Comparison of ENCODE assay signal across 8 mouse cellular contexts in genomic region chr7:141061269-141061692, GRCm38 (mm10). TPM values are rescaled to one million over a fixed set of nuclear protein-coding genes. Genes with fewer than 3 reads are reported as not detected.
DNase-seq lines count a peak whose midpoint lies in the region; ATAC-seq and TF ChIP-seq lines count a peak whose summit lies in the region.

No protein-coding gene starts in this region.

- H3K27ac ChIP-seq in heart, embryonic 15.5 days, result no peak overlapping the region
- H3K27ac ChIP-seq in embryonic facial prominence, embryonic 14.5 days (replicated peaks; ENCODE audit: low read depth, low read length), result 0 out of 2 replicates have a peak overlapping the region, but pooled peaks have one; percentile 39
- H3K27ac ChIP-seq in limb, embryonic 15.5 days, result no peak overlapping the region
- no peak overlapping the region for H3K27ac ChIP-seq in stomach, embryonic 15.5 days

- 3% methylated on average over 37 of the region's 37 CpGs for WGBS in heart, embryonic 15.5 days
- under 1% methylated on average over 23 of the region's 37 CpGs for WGBS in embryonic facial prominence, embryonic 14.5 days
- under 1% methylated on average over 37 of the region's 37 CpGs for WGBS in limb, embryonic 15.5 days
- under 1% methylated on average over 37 of the region's 37 CpGs for WGBS in stomach, embryonic 15.5 days

- no peak for TF ChIP-seq CTCF in E14TG2a.4 (conservative IDR thresholded peaks at IDR 0.05; ENCODE audit: low read length)

- H3K27me3 ChIP-seq in heart, embryonic 15.5 days, result peaks cover 58% of the 10 kb centered on the region
- 0 out of 2 replicates have a peak, but pooled peaks cover 2% of the 10 kb centered on the region for H3K27me3 ChIP-seq in E14TG2a.4 (ENCODE audit: insufficient read depth, low read length)
- H3K27me3 ChIP-seq in embryonic facial prominence, embryonic 14.5 days (replicated peaks; ENCODE audit: control insufficient read depth, insufficient read depth, low read length), result no peaks in the 10 kb centered on the region
- no peaks in the 10 kb centered on the region for H3K27me3 ChIP-seq in limb, embryonic 15.5 days
- H3K27me3 ChIP-seq in stomach, embryonic 15.5 days (replicated peaks), result no peaks in the 10 kb centered on the region

- H3K9me3 ChIP-seq in heart, embryonic 15.5 days (replicated peaks), result no peaks in the 10 kb centered on the region
- no peaks in the 10 kb centered on the region for H3K9me3 ChIP-seq in E14TG2a.4 (ENCODE audit: low read length)
- H3K9me3 ChIP-seq in embryonic facial prominence, embryonic 14.5 days (ENCODE audit: control insufficient read depth, low read length), result no peaks in the 10 kb centered on the region
- H3K9me3 ChIP-seq in limb, embryonic 15.5 days, result no peaks in the 10 kb centered on the region
- H3K9me3 ChIP-seq in stomach, embryonic 15.5 days, result no peaks in the 10 kb centered on the region

- H3K9ac ChIP-seq in heart, embryonic 15.5 days, result peak overlapping the region; percentile 55
- peak overlapping the region; percentile 89 for H3K9ac ChIP-seq in embryonic facial prominence, embryonic 14.5 days (ENCODE audit: low read depth, low read length)
- H3K9ac ChIP-seq in limb, embryonic 15.5 days, result peak overlapping the region; percentile 68
- peak overlapping the region; percentile 50 for H3K9ac ChIP-seq in stomach, embryonic 15.5 days

- peak overlapping the region; percentile 96 for H3K4me2 ChIP-seq in heart, embryonic 15.5 days
- peak overlapping the region; percentile 93 for H3K4me2 ChIP-seq in embryonic facial prominence, embryonic 14.5 days (ENCODE audit: low read depth, low read length)
- peak overlapping the region; percentile 94 for H3K4me2 ChIP-seq in limb, embryonic 15.5 days
- peak overlapping the region; percentile 99 for H3K4me2 ChIP-seq in stomach, embryonic 15.5 days

- H3K4me1 ChIP-seq in heart, embryonic 15.5 days (replicated peaks), result peaks cover 12% of the 10 kb centered on the region
- H3K4me1 ChIP-seq in E14TG2a.4 (replicated peaks; ENCODE audit: low read depth, low read length), result peaks cover 92% of the 10 kb centered on the region
- H3K4me1 ChIP-seq in embryonic facial prominence, embryonic 14.5 days (ENCODE audit: control insufficient read depth, insufficient read depth, low read length), result peaks cover 10% of the 10 kb centered on the region
- H3K4me1 ChIP-seq in limb, embryonic 15.5 days, result peaks cover 28% of the 10 kb centered on the region
- H3K4me1 ChIP-seq in stomach, embryonic 15.5 days, result peaks cover 13% of the 10 kb centered on the region; the same call in 1 of the 2 replicates

- peak overlapping the region; percentile 60 for H3K4me3 ChIP-seq in heart, embryonic 15.5 days
- H3K4me3 ChIP-seq in E14TG2a.4 (replicated peaks; ENCODE audit: low read length), result peak overlapping the region; percentile 86
- peak overlapping the region; percentile 80 for H3K4me3 ChIP-seq in embryonic facial prominence, embryonic 14.5 days (ENCODE audit: low read depth, low read length)
- peak overlapping the region; percentile 62 for H3K4me3 ChIP-seq in limb, embryonic 15.5 days
- H3K4me3 ChIP-seq in stomach, embryonic 15.5 days (replicated peaks), result peak overlapping the region; percentile 68

- DNase-seq in heart, adult 9 months (ENCODE audit: low spot score in 2 of 2), result no peak
- no peak for DNase-seq in embryonic facial prominence, embryonic 14.5 days (ENCODE audit: low spot score)
- DNase-seq in frontal cortex, postnatal 14 days (ENCODE audit: low spot score in 2 of 2), result no peak
- no peak for DNase-seq in urinary bladder, adult 2 months (ENCODE audit: low spot score)

- H3K36me3 ChIP-seq in heart, embryonic 15.5 days, result no peaks in the 10 kb centered on the region
- peaks cover 67% of the 10 kb centered on the region for H3K36me3 ChIP-seq in E14TG2a.4 (ENCODE audit: insufficient read depth, low read length)
- H3K36me3 ChIP-seq in embryonic facial prominence, embryonic 14.5 days (ENCODE audit: control insufficient read depth, insufficient read depth, low read length), result peaks cover 25% of the 10 kb centered on the region
- H3K36me3 ChIP-seq in limb, embryonic 15.5 days, result peaks cover 16% of the 10 kb centered on the region
- H3K36me3 ChIP-seq in stomach, embryonic 15.5 days, result 0 out of 2 replicates have a peak, but pooled peaks cover 3% of the 10 kb centered on the region

- peak; percentile 8; the same call in 1 of the 2 replicates for ATAC-seq in heart, embryonic 15.5 days (replicated peaks; ENCODE audit: insufficient number of reproducible peaks, insufficient read depth, low FRiP score, low read depth)
- ATAC-seq in embryonic facial prominence, embryonic 14.5 days (ENCODE audit: low read depth), result peak; percentile 60
- ATAC-seq in limb, embryonic 15.5 days (ENCODE audit: insufficient number of reproducible peaks, low FRiP score, low TSS enrichment, low read depth), result no peak; the same call in 1 of the 2 replicates
- ATAC-seq in stomach, embryonic 15.5 days (ENCODE audit: insufficient read depth, low FRiP score, low read depth), result peak; percentile 36; the same call in 1 of the 2 replicates

RNA-seq across cellular contexts. Expression of gene B4galnt4, which starts 0.4 kb away (rescaled TPM):
- 1.0 and 2.0 TPM in 2 replicates for polyA plus RNA-seq in heart, embryonic 15.5 days (2015; fragmentation: Nextera tagmentation; extraction: Ambion mirVana)
- 6.6 and 10.3 TPM in 2 replicates for polyA plus RNA-seq in embryonic facial prominence, embryonic 14.5 days (2014; fragmentation: Nextera tagmentation; extraction: Ambion mirVana)
- 9.9 and 12.1 TPM in 2 replicates for polyA plus RNA-seq in limb, embryonic 15.5 days (2015; fragmentation: Nextera tagmentation; extraction: Ambion mirVana)
- polyA plus RNA-seq in stomach, embryonic 15.5 days (2015; fragmentation: Nextera tagmentation; extraction: Ambion mirVana), result 7.0 and 9.2 TPM in 2 replicates
- 0.45 and 0.55 TPM in 2 replicates for polyA plus RNA-seq in urinary bladder, adult 2 months (2012; rRNA removed)

RNA-seq across cellular contexts. Expression of gene Pkp3, which starts 16.7 kb away (rescaled TPM):
- polyA plus RNA-seq in heart, embryonic 15.5 days (2015; fragmentation: Nextera tagmentation; extraction: Ambion mirVana), result 0.97 and 5.9 TPM in 2 replicates
- 30.0 and 33.5 TPM in 2 replicates for polyA plus RNA-seq in embryonic facial prominence, embryonic 14.5 days (2014; fragmentation: Nextera tagmentation; extraction: Ambion mirVana)
- 150 and 151 TPM in 2 replicates for polyA plus RNA-seq in limb, embryonic 15.5 days (2015; fragmentation: Nextera tagmentation; extraction: Ambion mirVana)
- polyA plus RNA-seq in stomach, embryonic 15.5 days (2015; fragmentation: Nextera tagmentation; extraction: Ambion mirVana), result 38.4 and 47.2 TPM in 2 replicates
- 26.5 and 27.7 TPM in 2 replicates for polyA plus RNA-seq in urinary bladder, adult 2 months (2012; rRNA removed)

RNA-seq across cellular contexts. Expression of gene Gm17387, which starts 32.4 kb away (rescaled TPM):
- polyA plus RNA-seq in heart, embryonic 15.5 days (2015; fragmentation: Nextera tagmentation; extraction: Ambion mirVana), result not detected in 2 replicates
- polyA plus RNA-seq in embryonic facial prominence, embryonic 14.5 days (2014; fragmentation: Nextera tagmentation; extraction: Ambion mirVana), result not detected in 2 replicates
- polyA plus RNA-seq in limb, embryonic 15.5 days (2015; fragmentation: Nextera tagmentation; extraction: Ambion mirVana), result not detected in 2 replicates
- not detected in 2 replicates for polyA plus RNA-seq in stomach, embryonic 15.5 days (2015; fragmentation: Nextera tagmentation; extraction: Ambion mirVana)
- not detected in 2 replicates for polyA plus RNA-seq in urinary bladder, adult 2 months (2012; rRNA removed)

RNA-seq across cellular contexts. Expression of gene Sigirr, which starts 39.1 kb away (rescaled TPM):
- polyA plus RNA-seq in heart, embryonic 15.5 days (2015; fragmentation: Nextera tagmentation; extraction: Ambion mirVana), result 3.6 and 5.6 TPM in 2 replicates
- 4.0 and 4.4 TPM in 2 replicates for polyA plus RNA-seq in embryonic facial prominence, embryonic 14.5 days (2014; fragmentation: Nextera tagmentation; extraction: Ambion mirVana)
- 3.3 and 3.8 TPM in 2 replicates for polyA plus RNA-seq in limb, embryonic 15.5 days (2015; fragmentation: Nextera tagmentation; extraction: Ambion mirVana)
- 13.1 and 15.1 TPM in 2 replicates for polyA plus RNA-seq in stomach, embryonic 15.5 days (2015; fragmentation: Nextera tagmentation; extraction: Ambion mirVana)
- 13.8 and 15.0 TPM in 2 replicates for polyA plus RNA-seq in urinary bladder, adult 2 months (2012; rRNA removed)

RNA-seq across cellular contexts. Expression of gene Ifitm6, which starts 43.6 kb away (rescaled TPM):
- 0.53 and 1.4 TPM in 2 replicates for polyA plus RNA-seq in heart, embryonic 15.5 days (2015; fragmentation: Nextera tagmentation; extraction: Ambion mirVana)
- polyA plus RNA-seq in embryonic facial prominence, embryonic 14.5 days (2014; fragmentation: Nextera tagmentation; extraction: Ambion mirVana), result 1.6 and 2.1 TPM in 2 replicates
- 1.0 and 1.3 TPM in 2 replicates for polyA plus RNA-seq in limb, embryonic 15.5 days (2015; fragmentation: Nextera tagmentation; extraction: Ambion mirVana)
- polyA plus RNA-seq in stomach, embryonic 15.5 days (2015; fragmentation: Nextera tagmentation; extraction: Ambion mirVana), result 7.6 and 8.1 TPM in 2 replicates
- polyA plus RNA-seq in urinary bladder, adult 2 months (2012; rRNA removed), result 7.5 and 8.8 TPM in 2 replicates
